Mouse (Mus musculus) kidney, postnatal 36 days (tissue): ENCODE results near the gene Trpm7.
"Not testable (repeated sequence)": the region's sequence is repeated elsewhere in the genome, so short reads cannot be mapped to it uniquely, and the experiment has no call there.

Experiments used
- DNase-seq, 2 experiments: peaks; one replicate each; pipeline ENCODE4 v3.0.0; 2021 to 2022; ENCODE audit warnings: mixed read lengths in 2 of 2

The Trpm7 gene

DNA sequence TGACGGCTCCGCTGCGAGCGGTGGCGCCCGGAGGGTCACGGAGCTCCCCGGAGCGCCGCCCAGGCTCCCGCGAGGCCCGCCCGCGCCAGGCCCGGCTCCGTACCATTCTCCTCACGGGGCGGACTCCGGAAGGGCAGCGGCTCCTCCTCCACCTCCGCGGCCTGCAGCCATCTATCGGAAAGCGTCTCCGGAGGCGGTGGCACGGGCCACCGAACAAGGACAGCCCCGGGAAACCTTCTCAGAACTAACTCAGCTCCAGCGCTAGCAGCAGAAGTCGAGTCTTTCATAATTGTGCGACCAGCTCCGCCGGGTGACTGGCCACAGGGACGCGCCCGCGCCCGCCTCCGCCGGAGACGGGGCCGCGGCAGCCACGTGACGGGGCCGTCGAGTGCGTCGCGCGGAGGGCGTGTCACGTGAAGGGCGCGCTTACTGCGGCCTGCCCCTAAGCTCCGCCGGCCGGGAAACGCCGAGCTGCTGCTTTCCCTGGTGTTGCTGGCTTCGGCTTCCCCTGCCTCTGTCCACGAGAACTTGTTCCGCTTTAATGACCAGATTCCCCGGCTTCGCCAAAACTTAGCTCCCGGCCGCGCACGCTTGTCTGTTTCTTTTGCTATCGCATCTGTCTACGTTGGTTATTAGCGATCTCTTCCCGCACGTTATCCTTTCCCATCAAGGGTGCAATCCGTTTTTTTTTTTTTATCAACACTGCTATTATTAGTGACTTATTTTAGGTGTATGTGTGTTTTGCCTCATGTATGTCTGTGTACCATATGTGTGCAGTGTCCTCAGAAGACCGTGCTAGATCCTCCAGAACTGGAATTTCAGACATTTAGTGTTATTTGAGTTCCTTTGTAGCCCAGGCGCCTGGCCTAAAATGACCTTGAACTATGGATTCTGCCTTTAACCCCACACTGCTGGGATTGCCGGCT is at the start of gene Trpm7:
TSS of gene Trpm7 (minus strand) at position 360 of the 926 bp plus-strand sequence.
- DNase-seq: peak; percentile 94 to 96

DNA sequence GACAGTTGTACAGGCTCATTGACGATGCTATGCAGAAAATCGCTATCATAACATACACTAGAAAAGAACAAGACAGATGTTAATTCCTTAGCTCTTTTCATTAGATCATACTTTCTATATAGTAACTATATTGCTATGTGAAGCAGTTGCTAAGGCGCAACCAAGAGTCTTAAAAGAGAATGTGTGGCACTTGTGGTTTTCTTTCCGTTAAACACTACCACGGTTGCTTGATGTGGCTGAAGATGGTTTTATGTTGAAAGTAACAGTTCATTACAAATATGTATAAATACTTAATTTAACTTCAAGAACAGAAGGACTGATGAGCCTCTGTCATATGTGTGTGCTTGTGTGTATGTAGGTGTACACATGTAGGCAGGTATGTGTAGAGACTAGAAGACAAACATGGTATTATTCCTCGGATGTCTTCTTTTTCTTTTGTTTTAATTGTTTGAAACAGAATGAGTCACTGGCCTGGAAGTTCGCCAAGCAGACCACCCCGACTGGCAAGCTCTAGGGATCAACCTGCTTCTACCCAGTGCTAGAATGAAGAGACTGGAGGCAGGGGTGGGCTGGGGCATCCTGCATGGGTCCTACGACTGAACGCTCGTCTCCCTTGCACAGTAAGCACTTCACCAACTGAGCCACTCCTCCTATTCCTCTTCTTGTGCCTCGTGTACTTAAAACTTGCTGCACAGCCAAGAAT is 44.5 kb upstream of the Trpm7 start:
- DNase-seq: no peak

DNA sequence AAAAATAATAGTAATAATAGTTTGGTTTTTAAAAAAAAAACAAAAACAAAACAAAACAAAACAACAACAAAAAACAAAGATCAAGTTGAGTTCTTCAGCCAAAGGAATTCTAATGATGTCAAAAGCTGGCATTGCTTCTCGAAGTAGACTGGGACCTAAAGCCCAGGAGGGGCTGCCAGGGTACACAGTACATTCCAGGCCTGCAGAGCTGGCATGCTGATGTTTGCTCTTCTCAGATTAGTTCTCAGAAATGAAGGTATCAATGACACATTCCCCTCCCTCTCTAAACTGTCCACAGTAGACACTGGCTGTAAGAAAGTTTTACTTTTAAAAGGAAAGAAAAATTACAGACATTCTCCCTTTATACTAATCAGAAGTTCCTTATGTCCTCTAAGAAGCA is 40.2 kb upstream of the Trpm7 start:
- DNase-seq: no peak

DNA sequence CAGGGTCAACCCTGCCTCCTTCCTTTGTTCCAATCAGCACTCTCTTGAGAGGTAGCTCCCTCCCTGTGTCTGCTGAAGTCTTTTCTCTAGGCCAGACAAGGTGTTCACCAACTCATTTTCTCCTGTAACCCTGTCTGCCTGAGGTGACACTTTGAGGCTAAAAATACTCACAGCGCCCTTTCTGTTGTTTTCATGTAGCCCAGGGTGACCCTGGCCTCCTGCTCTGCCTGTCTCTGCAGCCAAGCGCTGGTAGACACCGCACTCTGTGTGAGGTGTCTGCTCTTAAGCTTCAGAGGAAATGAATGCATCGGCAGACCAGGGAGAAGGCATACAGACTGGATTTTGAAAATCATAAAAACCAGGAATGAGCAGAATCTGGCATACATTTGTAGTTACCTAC is 38.1 kb upstream of the Trpm7 start:
- DNase-seq: no peak

DNA sequence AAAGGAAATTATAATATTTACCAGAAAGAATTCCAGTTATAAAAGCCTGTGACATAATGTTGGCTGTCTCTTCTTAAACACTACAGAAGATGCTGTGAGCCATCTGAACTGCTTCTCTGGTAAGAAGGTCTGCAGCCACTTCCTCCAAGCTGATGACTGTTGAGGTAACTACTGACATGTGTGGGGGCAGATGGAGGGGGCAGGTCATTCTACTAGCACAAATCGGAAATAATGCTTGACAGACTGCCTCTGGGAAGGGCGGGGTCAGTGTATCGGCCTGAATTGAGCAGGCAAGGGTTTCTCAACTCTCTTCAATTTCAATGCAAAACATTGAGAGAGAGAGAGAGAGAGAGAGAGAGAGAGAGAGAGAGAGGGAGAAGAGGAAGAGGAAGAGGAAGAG is 28.1 kb upstream of the Trpm7 start:
- no peak for DNase-seq

DNA sequence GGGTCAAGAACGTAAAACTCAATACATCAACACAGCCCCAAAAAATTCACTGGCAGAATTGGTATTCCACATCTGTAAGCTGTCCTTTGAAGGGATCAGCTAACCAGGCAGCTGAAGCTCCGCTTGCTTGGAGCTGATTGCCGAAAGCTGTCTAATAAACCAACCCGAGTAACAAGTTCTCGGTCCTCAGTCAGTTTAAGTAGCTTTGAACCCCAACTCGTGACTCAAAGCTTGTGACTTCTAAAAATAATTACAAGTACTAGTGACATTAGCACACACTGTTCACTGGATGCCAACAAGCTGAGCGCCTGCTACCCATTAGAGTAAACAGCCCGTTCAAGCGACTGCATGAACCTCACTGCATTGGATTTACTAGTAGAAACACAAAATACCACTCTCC is 21.5 kb upstream of the Trpm7 start:
- peak; percentile 59 to 83 for DNase-seq

DNA sequence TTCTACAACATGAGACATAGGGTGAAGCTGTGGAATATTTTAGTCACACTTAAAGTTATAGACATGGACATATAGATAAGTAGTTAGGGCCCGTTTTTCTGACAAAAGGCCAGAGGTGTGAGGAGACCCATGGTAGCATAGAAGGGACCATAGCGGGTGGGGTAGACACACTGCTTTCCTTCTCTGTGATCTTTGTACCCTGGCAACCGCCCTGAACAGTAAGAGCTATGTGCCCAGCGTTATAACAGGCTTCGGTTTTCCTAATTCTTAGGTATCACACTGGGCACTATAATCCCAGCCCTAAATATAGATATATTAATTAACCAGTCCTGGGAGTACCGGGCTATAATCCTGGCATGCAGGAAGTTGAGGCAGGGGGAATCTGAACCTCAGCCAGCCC is 20.9 kb upstream of the Trpm7 start:
- DNase-seq: peak; percentile 68 to 73

DNA sequence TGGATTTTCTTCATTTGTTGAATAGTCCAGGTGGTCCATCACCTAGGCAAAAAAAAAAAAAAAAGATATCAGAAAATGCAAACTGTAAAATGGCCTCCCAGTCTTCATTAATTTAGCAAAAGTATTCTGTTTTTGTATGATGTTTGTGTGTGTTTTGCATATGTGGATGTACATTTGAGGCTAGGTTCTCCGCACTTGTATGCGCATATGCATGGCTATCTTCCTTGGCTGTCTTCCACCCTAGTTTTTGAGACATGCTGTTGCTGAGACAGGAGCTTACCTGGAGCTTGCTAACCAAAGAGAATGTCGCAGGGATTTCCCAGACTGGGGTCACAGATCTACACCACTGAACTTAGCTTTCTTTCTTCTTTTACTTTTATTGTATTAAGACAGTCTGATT is 18.2 kb upstream of the Trpm7 start:
- DNase-seq: no peak

DNA sequence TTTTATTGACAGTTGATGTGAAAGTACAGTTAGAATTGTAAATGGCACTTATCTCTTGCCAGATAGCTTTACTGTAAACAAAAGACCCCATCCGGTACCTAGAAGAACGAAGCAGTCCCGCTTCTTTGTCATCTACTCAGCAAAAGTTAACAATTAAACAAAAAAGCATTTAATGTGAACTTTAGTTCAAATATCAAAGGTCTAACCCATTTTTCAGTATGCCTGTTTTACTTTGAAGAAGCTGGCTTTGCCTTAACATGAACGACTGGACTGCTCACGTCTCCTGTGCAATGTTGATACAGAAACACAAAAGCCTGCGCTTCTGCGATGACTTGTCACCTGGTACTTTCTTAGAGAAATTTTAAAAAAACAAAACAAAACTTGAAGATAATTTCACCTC is 16.3 kb upstream of the Trpm7 start:
- DNase-seq: peak; percentile 21 to 33

DNA sequence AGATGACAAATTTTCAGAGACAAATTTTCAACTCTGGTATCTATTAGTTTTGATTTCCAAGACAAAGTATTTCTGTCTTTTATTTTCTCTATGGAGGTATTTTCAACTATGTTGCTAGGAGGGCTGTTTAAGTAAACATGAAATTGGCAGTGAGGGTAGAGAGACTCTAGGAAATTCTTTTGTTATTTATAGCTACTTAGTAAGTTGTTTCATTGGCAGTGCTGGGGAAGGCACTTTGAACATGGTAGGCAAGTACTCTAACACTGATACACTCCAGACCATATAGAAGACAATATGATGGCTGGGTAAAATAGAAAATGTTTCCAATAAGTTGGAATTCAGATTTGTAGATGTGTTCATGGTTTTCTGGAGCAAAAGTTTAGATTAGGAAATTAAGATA is 15.7 kb upstream of the Trpm7 start:
- DNase-seq: no peak

DNA sequence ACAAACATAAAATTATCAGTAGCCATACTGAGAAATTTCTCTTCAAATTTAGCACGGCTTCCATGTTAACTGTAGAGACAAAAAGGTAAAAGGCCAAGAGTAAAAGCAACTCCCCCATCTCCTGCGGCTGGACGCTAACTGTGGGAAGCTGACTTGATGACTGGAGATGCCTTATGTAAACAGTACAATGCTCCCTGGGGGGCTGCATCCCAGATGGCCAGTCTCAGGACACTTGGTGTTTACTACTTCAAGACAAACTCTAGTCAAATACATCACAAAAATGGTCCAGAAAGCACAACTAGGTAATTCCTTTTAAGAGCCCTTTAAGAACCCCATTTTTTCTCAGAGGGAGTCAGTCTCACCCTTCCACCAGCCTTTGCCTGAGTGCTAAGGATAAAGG is 11.1 kb upstream of the Trpm7 start:
- DNase-seq: no peak

DNA sequence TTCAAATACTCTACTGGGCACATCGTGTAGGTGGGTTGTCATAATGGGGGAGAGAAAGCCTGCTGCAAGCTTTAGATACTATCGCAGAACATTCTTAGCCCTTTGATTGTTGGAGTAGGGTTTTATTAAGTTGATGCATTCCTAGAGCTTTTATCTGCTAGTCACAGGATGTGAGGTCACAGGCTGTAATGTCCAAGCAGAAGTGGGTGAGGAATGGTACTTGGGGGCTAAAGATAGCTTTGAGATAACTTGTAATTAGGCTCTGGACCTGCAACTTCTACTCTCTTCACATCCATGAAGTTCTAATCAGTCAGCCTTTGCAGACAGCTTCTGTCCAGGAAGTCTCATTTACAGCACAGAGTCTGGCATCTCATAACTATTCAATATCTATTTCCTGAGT is 9.8 kb upstream of the Trpm7 start:
- no peak for DNase-seq

DNA sequence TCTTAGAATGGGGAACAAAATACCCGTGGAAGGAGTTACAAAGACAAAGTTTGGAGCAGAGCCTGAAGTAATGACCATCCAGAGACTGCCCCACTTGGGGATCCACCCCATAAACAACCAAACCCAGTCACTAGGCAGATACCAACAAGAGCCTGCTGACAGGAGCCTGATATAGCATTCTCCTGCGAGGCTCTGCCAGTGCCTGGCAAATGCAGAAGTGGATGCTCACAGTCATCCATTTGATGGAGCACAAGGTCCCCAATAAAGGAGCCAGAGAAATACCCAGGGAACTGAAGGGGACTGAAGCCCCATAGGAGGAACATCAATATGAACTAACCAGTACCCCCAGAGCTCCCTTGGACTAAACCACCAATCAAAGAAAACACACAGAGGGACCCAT is 6.7 kb upstream of the Trpm7 start:
- DNase-seq: not testable (repeated sequence)

DNA sequence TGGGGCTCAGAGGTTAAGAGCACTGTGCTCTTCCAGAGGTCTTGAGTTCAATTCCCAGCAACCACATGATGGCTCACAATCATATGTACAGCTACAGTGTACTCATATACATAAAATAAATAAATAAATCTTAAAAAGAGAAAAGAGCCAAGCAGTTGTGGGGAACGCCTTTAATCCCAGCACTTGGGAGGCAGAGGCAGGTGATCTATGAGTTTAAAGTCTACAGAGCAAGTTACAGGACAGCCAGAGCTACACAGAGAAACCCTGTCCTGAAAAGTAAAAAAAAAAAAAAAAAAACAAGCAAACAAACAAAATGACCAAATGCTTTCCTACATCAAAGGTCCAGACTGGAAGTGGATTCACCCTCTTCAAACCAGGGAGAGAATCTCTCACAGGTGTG is 2.0 kb upstream of the Trpm7 start:
- peak; percentile 31 to 41 for DNase-seq

DNA sequence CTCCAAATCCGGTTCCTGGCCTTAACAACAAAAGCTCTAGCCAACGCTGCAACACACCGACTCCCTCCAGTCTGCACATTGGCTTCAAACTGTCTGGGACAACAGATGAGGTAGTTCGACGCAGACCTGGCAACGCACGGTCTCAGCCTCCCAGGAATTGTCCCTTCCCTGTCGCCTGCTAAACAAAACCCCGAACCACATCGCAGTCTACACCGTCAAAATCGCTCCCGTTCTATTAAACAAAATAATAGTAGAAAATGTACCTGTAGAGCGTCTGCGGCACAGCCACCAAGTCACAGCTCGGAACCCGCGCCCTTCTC is 554 bp downstream of the Trpm7 start:
- DNase-seq: peak in 1 of 2 experiments; percentile 38

DNA sequence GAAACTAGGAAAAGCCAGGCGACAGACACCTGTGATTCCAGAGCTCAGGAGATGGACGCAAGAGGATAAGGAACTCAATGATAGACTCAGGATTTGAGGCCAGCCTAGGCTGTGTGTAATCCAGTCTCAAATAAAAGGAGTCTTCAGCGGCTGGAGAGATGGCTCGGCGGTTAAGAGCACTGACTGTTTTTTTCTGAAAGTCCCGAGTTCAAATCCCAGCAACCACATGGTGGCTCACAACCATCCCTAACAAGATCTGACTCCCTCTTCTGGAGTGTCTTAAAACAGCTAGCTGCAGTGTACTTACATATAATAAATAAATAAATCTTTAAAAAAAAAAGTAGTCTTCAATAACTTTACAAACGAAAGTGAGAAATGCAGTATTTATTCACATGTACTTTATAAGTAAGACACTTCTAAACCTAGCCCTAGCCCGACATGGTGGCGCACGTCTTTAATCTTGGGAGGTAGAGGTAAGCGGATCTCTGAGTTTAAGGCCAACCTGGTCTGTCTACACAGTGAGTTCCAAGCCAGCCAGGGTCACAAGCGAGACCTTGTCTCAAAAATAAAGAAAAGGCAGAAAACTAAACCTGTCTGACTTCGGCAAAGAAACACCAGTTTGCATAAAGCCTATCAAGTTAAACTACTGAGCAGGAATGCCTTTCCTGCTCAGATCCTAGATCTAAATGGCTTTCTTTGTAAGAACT is 1.1 kb downstream of the Trpm7 start:
- peak; percentile 27 to 36 for DNase-seq

DNA sequence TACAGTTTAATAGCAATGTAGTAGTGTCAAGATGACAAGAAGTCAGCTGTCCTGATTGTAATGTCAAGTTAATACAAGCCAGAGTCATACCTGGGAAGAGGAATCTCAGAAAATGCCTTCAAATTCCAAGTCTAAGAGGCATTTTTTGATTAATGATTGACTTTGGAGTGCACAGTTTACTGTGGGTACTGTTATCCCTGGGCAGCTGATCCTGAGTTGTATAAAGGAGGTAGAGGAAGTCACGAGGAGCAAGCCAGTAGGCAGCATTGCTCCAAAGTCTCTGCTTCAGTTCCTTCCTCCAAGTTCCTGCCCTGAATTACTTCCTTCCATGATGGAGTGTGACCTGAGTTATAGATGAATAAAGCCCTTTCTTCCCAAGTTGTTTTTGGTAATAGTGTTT is 9.7 kb downstream of the Trpm7 start:
- peak; percentile 44 to 78 for DNase-seq

DNA sequence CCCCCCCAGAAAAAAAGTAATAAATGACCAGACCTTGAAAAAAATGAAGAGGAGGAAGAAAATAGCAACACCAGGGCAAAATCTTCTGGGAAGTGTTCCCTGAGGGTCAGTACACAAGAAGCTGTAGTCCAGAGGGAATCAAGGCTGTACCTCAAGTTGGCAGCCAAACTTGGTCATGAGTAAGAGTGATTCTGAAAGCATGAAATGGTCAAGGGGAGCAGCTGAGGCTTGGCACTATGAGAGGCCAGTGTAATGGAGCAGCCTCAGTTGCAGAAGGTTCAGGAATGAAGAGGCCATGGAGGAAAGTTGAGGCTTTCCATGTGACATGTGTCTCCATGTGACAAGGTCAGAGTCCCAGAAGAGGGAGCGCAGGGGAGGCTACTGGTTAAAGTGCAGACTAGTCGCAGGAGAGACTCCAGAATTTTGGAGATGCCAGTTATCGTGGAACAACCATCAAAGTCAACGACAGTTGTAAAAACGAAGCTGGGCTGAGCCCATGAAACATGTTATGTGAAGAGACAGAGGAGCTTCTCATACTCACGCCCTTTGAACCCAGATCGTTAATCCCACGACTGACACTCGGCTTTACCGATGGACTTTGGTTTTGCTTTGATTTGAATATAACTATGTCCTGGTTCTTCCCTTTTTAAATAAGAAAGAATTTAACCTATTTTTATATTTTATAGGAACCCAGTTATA is 10.4 kb downstream of the Trpm7 start:
- peak; percentile 46 to 61 for DNase-seq

DNA sequence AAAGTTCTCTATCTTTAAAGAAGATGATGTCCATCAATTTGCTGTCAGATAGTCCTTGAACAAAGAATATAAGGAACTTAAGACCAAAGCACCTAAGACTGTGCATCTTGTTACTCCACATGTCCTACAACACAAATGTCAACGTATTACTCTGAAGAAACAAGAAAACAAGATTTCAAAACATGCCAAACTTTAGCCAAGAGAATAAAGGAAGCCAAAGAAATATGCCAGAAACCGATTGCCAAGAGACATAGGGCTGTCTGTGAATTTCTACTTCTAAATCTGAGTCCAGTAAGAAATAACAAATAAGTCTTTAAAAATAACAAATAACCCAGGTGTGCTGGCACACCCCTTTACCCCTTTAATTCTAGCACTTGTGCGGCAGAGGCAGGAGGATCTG is 11.0 kb downstream of the Trpm7 start:
- no peak for DNase-seq

DNA sequence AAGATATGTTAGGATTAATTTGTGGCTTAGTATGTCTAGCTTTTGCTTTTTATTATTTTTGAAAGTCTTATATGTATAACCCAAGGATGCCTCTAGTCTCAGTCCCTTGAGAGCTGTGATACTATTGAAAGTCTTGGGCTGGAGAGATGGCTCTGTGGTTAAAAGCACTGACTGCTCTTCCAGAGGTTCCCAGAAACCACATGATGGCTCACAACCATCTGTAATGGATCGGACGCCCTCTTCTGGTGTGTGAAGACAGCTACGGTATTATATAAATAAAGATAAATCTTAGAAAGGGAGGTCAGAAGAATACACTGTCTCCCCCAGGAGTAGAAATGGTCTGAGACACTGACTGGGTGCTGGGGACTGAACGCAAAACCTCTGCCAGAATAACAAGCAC is 31.3 kb downstream of the Trpm7 start:
- no peak for DNase-seq

DNA sequence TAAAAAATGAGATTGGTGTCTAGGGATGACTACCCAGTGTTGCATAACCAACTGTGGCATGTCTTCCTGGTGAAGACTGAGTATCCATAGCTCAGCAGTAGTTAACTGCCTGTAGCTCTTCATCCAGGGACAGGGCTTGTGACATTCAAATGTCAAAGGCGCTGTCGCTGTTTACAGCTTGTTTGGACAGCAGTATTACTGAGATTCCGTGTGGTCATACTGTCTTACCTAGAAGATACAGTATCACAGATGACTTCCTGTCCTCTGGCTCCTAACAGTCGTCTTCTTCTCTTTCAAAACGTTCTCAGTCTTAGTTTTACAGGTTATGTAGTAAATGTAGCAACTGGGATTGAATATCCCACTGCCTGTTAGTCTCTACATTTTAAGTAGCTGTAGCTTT is 37.2 kb downstream of the Trpm7 start:
- DNase-seq: no peak

DNA sequence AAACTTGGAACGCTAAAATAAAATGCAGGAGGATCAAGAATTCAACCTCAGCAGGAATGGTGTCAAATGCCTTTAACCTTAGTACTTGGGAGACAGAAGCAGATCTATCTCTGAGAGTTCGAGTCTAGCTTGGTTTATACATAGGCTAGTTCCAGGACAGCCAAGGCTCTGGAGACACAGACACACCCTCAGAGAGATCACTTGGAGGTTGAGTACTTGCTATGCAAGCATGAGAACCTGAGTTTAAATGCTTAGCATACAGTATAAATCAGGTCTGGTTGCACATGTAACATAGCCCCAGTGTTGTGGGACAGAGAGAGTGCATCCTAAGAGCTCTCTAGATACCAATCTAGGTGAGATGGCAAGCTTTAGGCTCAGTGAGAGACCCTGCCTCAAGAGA is 58.6 kb downstream of the Trpm7 start:
- DNase-seq: no peak
